Mouse (Mus musculus) ovary, postnatal 14 days (tissue): ENCODE results near the gene Timp3.

ENCODE experiments used
- DNase-seq: peaks from one replicate; pipeline ENCODE4 v3.0.0; 2022; ENCODE audit warnings: low spot score

Gene Timp3

DNA sequence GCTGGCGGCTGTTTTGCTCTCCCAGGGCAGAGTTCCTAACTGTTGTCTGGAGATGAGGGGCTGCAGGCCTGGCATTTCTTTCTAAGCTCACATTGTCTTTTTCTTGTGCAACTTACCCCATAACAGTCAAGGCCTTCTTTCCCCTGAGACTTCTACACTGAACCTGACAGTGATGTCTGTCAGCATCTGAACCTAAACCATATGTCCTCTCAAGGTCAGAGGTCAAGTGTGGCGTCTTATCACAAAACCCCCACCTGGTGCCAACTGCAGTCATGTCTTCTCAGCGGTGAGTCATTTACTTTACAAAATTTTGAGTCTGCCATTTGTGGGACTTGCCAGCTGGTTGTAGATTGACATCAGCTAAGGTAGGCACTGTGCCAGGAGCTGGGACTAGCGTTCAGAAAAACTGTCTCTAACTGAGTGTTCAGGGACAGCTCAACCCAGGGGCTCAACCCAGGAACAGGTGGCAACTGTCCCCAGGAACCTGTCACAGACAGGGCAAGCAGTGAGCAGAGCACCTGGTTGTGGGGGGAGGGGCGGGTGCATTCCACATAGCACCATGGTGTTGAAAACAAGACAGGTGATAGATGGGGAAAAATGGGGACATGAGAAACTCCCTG is 87.8 kb downstream of the Timp3 start:
- DNase-seq, result no peak

DNA sequence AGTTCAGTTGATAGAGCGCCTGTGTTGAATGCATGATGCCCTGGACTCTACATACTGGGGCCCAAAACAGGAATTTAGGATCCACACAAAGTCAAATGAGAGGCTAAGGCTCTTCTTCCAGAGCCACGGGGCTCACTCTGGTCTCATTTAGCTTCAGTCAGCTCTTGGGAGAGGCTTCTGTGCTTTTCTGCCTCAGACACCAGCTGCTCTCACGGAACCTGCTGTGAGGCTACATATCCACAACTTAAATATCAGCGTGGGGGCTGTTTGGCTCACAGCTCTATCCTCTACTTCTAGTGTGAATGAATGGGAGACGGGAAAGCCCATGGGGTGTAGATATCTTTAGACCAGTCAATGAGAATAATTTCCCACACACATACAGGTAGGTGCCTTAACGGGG is 88.6 kb downstream of the Timp3 start:
- no peak for DNase-seq

DNA sequence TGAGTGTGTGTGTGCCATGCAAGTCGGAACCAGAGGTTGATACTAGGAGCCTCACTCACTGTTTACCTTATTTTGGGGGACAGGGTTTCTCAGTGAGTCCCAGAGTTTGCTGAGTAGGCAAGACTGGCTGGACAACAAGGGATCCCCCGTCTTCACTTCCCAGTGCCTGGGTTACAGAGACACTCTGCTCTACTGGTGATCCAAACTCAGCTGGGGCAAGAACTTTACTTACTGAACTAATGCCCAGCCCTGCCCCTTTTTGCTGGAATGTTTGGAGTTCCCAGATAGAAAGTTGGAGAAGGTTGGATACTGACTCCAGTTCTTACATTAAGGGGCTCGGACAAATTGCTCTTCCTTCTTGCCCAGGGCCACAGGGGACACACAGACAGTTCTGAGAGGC is 89.2 kb downstream of the Timp3 start:
- no peak for DNase-seq

DNA sequence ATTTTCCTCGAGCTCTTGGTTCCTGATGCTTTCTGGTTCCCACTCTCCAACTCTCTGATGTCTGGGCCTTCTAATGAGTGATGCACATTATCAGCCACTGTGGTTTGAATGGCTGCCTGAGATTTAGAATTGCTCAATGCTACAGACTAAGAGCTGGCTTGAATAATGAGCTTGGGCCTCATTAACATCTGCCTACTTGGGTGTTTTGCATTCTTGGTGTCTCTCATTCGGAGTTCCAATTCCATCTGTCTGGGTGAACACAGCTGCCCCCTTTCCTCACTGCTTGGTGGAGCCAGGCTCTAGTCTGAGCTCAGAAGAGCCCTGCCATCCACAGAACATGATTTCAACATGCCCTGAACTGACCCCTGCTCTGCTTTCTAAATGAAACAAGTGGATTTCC is 89.7 kb downstream of the Timp3 start:
- no peak for DNase-seq

DNA sequence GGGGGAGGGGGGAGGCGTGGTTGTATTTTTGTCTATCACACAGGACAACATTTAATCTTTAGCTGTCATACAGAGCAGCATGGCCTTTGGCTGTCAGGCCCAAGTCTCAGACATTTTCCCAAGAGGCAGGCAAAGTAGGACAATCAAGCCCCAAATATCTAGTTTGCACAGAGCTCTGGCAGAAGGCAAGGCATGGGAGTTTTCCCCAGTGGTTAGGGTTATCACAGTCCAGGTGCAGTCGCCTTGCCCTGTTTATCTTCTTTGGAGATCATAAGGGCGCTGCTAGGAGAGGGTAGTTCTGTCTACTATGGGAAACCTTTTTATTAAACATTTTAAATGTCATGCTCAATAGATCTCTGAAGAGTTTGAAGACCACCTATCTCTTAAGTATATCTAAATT is 92.2 kb downstream of the Timp3 start:
- no peak for DNase-seq

DNA sequence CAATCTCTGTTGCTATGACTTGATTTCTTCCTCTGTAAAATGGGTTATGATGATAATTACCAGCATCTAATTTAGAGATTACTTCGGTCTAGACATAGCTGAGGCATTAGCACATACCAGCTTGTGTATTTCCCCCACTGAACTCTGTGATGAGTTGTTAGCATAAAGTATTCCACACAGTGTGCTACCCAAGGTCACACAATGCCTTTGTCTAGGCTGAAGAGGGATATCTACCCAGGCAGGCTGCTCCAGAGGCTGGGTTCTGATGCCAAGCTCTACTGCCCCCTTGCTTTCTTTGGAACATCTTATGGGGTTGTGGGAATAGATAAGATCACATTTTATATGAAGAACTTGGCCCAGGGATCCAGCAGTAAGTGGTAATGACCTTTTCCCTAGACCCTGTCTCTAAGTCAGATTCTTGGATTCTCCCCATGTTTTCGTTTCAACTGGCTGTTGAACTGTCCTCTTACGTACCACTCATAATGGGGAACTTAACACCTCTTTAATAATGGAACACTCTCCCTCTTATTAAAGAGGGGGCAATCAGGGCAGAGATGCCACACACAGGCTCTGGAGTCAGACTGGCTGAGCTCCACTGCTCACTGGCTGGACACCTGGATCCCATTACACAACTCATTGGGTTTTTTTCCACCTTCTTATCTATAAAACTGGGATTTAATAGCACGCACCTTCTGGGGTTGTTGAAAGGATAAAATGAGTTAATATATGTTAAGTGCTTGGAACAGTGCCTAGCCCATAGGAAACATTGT is 97.6 kb downstream of the Timp3 start:
- DNase-seq, result no peak

DNA sequence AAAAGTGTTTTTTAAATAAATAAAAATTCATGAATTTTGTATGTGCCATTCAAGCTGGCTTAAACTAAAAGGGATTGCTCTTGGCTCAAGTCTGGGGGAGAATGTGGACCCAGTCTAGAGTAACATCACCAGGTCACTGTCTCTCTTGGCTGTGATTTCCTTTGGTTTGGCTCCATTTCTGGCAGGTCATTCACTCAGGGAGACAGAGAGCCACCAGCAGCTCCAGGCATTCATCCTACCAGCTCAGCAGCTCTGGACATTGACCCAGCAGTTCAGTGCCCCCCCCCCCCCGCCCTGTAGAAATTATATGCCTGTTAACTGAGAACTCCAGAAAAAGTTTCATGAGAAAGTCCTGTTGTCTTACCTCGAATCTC is 98.2 kb downstream of the Timp3 start:
- no peak for DNase-seq
